Mouse (Mus musculus): Measurements from ENCODE around the gene Ptgir.

The Ptgir gene

DNA sequence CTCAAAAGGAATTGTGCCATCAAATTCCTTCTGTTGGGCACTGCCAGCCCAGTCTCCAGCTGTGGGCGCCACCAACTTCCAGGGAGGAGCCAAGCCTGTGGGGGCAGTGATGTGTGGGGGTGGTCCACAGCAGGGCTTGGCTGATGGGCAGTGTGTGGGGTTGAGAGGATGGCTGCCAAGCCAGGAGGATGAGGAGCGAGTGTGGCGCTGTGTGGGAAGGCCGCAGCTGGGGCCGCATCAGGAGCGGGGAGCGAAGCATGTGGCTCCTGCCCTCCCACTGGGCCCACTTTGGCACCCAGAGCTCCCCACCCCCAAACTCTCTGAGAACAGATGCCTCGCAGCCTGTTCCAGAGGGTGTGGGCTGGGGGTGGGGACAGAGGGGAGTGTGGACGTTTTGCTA, 11.7 kb downstream of the Ptgir start:
- peak; percentile 59 for DNase-seq

DNA sequence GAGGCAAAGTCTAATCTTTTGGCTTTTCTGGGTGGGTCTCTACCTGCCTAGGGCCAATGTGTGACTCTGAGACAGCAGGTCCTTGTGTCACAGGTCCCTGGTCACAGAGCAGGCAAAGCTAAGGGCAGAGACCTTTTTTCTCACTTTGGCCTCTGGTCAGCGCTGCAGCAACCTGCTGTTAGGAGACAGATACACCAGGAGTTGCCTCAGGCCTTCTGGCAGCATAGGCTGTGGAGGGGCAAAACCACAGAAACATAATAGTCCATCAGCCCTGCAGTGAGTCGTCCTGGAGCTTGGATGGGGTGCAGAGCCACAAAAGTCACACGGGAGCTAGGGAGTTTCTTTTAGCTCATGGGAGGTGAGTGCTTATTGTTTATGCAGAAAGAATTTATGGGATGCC, 12.4 kb downstream of the Ptgir start:
- DNase-seq = no peak

DNA sequence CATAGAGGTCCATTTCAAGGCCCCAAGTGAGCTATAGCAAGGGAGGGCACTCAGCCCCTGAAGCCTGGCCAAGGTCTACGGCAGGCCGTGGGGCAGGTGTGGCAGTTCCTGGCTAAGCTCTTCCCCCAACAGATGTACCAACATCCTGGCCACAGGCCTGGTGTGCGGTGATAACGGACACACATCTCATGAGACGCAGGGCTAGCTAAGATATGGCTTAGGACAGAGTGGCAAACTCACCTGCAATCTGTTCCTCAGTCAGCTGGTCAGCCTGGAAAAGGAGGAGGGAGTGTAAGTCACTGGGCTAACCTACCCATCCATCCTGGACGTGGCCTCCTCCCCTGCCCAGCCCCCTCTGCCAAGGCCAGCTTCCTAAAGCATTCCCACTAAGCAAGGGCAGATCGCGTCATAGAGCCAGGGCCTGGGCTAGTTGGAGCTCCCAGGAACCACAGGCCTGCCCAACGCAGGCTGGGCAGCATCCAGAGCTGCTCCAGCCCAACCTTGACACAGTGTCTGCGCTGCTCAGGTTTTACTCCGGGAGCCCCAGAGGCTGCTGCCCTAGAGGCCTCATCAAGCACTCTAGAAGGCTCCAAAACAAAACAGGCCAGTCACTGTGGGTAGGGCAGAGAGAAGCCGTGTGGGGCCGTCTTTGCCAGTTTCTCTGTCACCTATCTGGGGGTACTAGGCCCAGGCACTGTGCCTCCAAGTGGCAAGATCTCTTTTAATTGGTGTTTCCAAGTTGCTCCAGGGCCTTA, 13.3 kb downstream of the Ptgir start:
- no peak for DNase-seq

DNA sequence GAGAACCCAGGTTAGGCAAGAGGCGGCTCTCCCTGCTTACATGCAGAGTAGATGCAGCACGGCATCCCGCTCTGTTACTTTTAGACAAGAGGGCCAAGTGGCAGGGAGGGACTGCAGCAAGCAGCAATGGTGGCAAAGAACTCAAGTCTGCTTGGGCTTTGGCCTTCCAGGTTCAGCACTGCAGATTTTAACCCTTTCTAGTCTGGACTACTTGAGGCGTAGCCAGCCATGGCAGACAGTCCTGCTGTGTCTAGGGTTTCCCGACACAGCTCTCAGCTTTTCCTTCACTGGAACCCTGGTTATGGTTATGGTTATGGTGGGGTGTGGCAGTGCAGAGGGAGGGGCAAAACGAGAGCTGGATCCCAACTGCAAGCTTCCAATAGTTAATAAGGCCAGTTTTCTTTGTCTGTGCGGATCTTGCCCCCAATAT, 13.9 kb downstream of the Ptgir start:
- no peak for DNase-seq

DNA sequence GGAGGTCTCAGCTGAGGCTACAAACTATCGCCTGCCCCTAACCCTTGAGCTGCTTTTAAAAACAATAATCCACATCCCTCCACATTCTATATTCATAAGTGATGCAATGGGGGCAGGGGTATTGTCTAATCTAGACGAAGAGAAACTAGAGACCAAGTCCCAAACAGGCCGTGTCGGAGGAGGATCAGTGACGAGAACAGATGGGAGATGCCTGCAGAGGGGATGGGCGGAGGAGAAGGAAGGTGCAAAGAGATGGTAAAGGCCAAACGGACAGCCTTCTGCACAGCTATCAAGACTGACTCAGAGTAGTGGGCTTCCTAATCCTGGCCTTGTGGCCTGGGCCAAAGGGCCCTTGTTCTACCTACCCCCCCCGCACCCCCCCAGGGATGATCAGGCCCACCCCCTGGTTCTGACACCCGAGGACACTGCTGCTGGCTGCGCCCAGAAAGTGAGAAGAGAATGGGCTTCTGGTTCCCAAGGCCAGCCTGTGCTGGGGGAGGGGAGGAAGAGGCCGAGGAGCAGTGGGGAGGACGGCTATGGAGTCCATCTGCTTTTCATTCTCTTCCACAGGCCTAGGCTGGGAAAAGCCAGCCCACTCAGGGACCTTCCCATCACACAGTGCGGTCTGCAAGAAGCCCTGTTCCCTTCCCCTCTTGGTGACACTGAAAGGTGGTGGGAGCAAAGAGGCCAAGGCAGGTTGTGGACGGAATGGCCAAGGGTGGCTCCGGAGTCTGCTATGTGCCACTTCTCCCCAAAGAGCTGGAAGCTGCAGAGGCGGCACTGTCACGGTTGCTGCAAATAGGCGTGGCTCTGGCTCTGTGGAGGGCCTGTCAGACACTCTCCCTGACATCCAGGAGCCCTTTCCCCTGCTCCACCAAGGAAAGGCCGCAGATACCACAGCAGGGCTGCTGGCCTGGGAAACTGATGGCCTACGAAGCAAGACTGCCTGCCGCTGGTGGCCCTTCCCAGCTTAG, 14.8 kb downstream of the Ptgir start:
- no peak for DNase-seq

DNA sequence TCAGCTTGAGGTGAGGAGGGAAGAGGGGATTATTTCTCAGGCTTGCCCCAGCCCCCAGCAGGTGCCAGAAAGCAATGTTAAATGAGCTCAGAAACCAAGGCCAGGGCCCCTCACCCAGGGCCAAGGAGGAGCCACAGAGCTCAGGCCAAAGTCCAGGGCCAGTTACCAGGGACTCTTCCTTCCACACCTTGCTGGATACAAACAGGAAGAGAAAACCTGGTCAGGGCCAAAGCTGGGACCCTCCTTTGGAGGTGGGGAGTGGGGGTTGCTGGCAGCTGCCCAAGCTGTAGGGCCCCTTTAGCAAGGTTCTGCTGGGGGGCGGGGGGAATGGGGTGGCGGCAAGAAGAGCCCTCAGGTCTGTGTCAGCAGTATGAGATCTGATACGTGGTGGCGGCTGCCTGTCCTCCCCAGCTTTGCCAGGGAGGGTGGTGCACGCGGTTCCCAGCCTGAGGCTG, 15.6 kb downstream of the Ptgir start:
- DNase-seq = no peak

DNA sequence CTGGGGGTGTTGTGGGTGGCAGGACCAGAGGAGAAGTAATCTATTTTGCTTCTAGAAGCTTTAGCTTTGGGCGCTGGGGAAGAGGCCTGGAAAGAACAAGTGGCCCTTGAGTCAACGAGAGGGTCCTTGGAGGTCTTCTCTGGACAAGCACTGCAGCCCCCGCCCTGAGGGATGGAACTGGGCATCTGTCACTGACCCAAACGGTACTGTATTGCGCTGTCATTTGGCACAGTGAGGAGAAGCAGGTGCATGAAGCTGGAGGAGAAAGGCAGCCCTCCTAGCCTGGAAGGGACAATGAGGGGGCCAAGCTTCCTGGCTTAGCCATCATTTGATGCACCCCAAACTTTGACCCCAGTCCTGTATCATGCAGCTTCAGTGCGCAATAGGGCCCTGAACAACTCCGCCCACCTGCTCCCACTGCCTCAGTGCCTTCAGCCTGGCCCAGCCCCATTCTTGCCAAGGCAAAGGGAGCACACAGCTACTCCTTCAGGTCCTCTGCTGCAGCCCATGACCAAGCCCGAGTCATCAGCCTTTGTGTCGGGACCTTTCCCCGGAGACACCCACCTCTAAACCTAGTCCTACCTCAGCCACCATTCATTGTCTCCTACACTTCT, 16.2 kb downstream of the Ptgir start:
- DNase-seq = no peak

DNA sequence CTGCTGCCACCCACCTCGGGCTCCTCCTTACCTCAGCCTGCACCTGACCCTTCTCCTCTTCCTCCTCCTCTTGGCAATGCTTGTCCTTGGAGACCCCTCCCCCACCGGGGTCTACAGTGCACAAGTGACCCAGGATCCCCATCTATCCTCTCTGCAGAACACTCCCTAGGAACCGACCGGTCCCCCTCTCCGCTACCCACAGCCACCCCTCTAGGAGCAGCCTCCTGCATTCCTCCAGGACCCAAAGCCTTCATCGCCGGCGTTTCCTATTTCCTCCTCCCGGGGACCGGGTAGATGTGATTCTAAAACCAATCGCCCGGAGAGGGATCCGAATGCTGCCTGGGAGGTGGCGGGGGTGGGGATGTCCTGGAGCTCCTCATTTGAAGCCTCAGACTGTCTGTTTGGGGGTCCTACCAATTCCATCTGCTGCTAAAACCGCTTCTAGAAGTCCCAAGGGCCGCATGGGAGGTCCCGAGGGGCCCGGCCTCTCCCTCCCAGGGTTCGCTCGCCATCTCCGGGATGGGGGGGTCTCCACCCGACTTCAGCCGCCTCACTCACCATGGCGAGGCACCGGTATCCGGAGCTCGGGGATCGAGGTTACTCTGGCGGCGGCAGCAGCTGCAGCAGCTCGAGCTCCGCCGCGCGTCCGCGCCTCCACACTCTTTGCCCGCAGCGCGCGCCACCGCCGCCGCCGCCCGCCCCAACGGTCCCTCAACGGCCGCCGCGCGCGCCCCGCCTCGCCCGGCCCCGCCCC, 17.2 kb downstream of the Ptgir start:
- DNase-seq = no peak

DNA sequence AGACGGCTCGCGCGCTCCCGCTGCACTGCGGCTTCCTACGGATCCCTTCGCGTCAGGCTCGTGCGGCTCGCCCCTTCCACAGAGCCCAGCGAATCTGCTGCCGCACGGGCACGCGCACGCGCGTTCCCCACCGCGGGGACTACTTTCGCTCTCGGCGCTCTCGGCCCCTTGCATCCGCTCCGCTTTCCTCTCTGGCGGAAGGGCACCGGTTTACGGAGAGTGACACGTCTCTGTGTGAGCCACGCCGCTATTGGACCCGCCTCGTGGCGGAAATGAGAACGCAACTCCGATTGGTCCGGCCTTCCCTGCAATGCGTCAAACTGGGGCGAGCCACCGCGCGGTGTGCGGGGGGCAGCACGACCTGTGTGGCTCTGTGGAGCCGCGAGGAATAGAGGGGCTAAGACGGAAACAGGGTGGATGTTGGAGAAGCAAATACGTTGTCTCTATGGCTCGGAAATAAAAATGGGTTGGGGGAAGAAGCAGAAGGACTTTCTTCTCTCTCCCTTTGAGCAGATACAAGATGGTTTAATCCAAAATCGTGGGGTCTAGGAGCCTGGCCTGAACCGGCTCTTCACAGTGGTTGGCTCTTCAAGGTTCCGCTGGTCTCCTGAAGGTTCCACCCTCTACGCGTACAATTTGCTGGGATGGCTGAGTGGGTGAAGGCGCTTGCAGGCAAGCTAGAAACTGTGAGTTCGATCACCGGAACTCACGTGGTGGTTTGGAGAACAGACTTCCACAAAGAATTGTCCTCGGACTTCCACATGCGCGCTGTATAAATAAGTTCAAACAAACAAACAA, 17.9 kb downstream of the Ptgir start, which contains the start of gene Calm3:
Gene Calm3, minus strand, starts transcription at position 78 of the 798 bp plus-strand sequence.
- peak; percentile 100 for DNase-seq

DNA sequence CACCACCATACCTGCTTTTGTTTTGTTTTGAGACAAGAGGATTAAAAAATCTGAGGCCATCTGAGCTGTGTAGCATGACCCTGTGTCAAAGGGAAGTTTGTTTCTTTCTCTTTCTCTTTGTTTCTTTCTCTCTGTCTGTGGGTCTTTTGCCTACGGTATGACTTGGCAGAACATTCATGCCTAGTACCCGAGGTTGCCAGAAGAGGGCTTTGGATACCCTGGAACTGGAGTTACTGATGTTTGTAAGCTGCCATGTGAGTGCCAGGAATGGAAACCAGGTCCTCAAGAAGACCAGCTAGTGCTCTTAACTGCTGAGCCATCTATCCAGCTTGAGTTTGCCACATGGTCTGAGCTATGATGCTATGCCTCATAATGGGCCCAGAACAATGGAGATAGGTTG, 22.1 kb downstream of the Ptgir start:
- DNase-seq = no peak

DNA sequence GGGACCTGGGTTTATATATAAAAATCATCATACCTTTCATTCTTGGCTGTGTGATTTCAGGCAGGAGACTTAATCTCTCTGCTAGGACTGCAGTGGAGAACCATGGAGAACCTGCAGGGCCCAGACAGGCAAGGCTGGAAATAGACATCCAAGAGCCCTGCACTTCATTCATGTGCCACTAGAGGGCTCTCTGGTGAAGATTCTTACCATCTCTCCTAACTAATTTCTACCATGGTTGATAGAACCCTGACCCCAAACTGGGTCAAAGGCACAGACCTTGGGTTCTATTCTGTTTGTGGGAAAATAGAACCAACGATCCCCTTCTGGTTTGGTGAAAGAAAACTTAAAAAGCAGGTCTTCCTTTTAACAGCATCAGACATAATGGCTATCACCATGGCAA, 24.6 kb downstream of the Ptgir start:
- peak; percentile 73 for DNase-seq

DNA sequence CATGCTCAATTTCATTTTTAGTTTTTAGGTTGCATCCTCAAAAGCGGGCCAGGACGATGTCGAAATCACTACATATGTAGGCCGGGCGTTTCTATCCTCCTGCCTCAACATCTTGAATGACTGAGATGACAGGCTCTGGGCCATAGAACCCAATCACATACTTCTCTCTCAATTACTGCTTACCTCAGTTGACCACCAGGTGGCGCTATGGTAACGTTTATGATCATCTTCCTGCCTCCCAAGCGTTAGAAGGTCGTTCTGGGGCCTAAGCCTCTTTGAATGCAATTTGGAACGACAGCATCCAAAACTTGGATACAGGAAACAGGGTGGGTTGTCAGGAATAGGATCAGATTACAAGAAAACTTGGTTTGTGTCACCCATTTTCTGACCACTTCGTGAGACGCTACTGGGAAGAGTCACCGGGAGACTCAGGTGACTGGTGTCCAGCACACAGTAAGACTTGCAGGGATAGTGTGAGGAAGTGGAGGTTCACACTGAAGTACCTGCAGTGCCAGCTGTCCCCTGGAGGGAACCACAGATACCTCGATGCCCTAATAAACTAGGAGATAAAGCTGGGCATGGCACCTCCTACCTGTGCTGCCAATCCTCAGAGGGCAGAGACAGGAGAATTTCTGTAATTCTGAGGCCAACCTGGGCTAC, 25.8 kb downstream of the Ptgir start:
- DNase-seq = peak; percentile 91

DNA sequence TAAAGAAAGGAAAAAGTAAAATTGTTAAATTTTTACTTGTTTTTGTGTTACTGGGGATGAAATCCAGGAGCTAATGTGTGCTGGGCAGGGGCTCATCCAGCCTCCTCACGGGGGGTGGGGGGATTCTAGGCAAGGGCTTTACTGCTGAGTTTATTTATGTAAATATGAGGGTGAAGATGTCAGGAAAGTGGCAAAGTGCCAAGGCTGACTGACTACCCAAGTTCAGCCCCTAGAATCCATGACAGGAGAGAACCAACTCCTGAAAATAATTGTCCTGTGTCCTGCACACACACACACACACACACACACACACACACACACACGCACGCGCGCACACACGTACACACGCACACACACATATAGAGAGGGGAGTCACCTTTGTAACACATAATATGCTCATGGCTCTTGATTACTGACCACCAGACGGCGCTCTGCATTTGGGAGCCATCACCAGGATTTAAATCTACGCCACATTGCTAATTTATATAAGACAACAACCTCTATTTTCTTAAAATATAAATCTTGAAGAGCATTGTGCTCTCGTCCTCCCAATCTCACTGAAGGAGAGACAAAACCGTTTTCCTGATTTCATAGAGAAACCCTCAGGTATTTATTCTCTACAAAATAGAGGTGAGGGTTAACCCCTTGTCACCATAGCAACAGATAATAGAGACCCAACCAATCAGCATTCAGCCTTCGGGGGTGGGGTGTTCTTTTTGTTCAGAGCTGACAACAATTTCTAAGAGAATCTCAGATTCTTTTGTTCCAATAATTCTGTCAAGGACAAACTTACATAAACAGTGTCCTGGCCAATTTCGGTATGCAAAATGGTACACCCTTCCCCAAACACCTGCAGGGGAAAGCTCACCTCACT, 26.7 kb downstream of the Ptgir start:
- DNase-seq = peak; percentile 81

DNA sequence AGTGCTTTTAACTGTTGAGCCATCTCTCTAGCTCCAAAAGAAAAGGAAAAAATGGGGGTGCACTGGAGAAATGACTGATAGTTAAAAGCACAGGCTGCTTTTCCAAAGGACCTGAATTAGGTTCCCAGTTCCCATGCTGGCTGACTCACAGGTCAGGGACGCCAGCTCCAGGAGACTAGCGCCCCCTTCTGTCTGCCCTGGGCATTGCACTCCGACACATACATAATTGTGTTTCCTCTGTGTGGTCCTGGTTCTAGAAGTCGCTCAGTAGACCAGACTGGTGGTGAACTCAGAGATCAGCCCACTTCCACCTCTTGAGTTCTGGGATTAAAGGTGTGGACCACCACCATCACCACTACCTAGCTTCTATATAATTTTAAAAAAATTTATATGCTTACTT, 31.0 kb downstream of the Ptgir start:
- DNase-seq = no peak

DNA sequence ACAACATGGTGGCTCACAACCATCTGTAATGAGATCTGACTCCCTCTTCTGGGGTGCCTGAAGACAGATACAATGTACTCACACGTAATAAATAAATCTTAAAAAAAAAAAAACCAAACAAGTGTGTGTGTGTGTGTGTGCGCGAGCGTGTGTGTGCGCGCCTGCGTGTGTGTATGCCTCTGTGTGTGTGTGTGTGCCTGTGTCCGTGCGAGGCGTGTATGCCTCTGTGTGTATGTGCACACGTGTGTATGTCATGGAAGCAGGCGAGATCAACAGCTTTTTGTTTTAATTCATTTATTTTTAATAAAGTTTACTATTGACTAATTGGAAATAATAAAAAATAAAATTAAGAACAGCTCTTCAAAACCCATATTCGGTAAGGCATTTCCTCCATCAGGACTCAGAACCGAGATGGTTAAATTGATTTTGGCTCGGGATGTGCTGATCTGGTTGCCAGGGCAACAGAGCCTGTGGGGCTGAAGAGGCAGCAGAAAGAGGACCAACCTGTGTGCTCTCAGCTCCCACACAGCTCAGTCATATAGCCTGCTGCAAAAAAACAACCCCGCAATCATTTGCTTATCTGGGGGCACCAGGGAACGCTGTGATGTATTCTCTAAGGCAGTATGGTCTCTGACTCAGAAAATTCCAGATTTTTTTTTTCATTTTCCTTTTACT, 32.0 kb downstream of the Ptgir start:
- DNase-seq = no peak

DNA sequence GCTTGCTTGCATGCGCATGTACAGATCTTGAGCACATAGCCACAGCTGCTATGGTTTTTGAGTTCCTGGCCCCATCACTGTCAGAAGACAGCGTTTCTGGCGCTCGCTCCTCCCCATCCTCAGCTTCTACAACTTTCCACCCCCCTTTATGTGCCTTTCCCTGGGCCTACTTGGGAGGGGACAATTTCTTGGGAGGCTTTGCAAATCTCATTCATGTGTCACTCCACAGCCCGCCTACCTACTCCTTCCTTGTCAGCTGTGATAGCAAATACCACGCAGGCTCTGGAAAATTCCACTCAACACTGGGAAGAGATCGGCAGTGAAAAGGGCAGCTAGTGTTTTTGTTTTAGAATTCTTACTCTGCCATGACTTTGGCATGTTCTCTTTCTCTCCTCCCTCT, 34.0 kb downstream of the Ptgir start:
- no peak for DNase-seq

DNA sequence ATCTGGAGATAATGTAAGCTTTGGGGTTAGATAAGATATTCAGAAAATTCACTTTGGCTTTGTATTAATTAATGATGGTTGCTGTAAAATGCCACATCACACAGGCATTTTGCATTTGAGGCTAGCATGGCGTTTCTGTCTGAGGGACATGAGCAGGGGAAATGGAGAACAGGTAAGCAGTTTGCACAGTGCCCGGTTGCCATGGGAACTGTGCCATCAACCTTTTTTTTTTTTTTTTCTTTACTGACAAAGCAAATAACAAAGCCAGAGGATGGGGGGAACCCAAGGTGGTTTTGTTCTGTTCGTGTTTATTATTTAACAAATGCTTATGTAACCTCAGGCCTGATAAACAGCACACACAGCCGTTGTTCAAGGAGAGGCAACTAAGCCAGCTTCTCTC, 36.6 kb downstream of the Ptgir start:
- DNase-seq = no peak

DNA sequence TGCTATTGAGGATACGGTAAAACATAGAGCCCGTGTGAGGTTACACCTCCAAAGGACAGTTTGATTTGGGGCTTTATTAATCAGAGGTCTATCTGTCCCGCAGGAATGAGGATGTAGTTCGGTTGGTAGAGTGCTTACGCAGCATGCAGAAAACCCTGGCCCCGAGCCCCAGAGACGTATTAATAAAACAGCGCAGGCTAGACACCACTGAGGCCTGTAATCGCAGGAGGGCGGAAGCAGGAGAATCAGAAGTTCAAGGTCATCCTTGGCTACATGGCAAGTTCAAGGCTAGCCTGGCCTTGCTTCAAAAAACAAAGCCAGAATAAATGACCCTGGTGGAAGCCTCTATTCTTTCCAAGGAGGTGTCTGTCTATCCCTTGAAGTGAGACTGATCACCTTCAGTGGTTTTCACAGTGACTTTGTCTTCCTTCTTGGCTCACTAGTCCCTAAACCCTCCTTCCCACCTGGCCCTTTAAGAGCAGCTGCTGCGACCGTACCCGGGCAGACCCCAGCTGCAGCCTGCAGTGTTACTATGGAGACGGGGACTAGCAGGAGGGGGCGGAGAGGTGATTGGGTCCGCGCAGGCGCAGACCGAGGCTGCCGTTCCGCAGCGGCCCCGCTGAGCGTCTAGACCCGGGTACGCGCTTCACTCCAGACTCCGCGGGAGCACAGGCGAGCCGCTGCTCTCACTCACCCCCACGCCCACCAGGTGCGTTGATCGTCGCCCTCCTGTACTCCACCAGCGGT, 37.9 kb downstream of the Ptgir start, which contains the start of gene Pnmal2:
Gene Pnmal2, plus strand, starts transcription at position 622 of the 747 bp plus-strand sequence.
- peak; percentile 91 for DNase-seq
